Mouse (Mus musculus): ENCODE measurements around the gene Pkn3. TPM values are rescaled to one million over a fixed set of nuclear protein-coding genes. Genes with fewer than 3 reads are reported as not detected.

The Pkn3 gene
- total RNA-seq, 1 experiment from 2014 or later: 0.38 TPM

GRCm38 (mm10) chr2:30061215-30062166 is 16.0 kb upstream of the Pkn3 start:
- ATAC-seq (replicated peaks; ENCODE audit: insufficient number of reproducible peaks, low FRiP score, low TSS enrichment, poor library complexity, severe bottlenecking): no peak

GRCm38 (mm10) chr2:30062249-30063093 is 15.0 kb upstream of the Pkn3 start:
- 0 out of 2 replicates have a peak, but pooled peaks have one; percentile 18 for ATAC-seq (replicated peaks; ENCODE audit: insufficient number of reproducible peaks, low FRiP score, low TSS enrichment, poor library complexity, severe bottlenecking)

GRCm38 (mm10) chr2:30063235-30063634 is 14.2 kb upstream of the Pkn3 start:
- no peak for ATAC-seq (replicated peaks; ENCODE audit: insufficient number of reproducible peaks, low FRiP score, low TSS enrichment, poor library complexity, severe bottlenecking)

GRCm38 (mm10) chr2:30063791-30064190 is 13.7 kb upstream of the Pkn3 start:
- ATAC-seq (replicated peaks; ENCODE audit: insufficient number of reproducible peaks, low FRiP score, low TSS enrichment, poor library complexity, severe bottlenecking): no peak

- ATAC-seq (replicated peaks; ENCODE audit: insufficient number of reproducible peaks, low FRiP score, low TSS enrichment, poor library complexity, severe bottlenecking): no peak
Observed at GRCm38 (mm10) chr2:30064298-30064697, 13.2 kb upstream of the Pkn3 start.

GRCm38 (mm10) chr2:30066046-30066901 is 11.2 kb upstream of the Pkn3 start:
- ATAC-seq (replicated peaks; ENCODE audit: insufficient number of reproducible peaks, low FRiP score, low TSS enrichment, poor library complexity, severe bottlenecking): peak; percentile 58

GRCm38 (mm10) chr2:30067031-30067888 is 10.2 kb upstream of the Pkn3 start:
- no peak for ATAC-seq (replicated peaks; ENCODE audit: insufficient number of reproducible peaks, low FRiP score, low TSS enrichment, poor library complexity, severe bottlenecking)

- no peak for ATAC-seq (replicated peaks; ENCODE audit: insufficient number of reproducible peaks, low FRiP score, low TSS enrichment, poor library complexity, severe bottlenecking)
Observed at GRCm38 (mm10) chr2:30067962-30068361, 9.5 kb upstream of the Pkn3 start.

GRCm38 (mm10) chr2:30072875-30073274 is 4.6 kb upstream of the Pkn3 start:
- ATAC-seq (replicated peaks; ENCODE audit: insufficient number of reproducible peaks, low FRiP score, low TSS enrichment, poor library complexity, severe bottlenecking): no peak

- no peak for ATAC-seq (replicated peaks; ENCODE audit: insufficient number of reproducible peaks, low FRiP score, low TSS enrichment, poor library complexity, severe bottlenecking)
Observed at GRCm38 (mm10) chr2:30073285-30073684, 4.2 kb upstream of the Pkn3 start.

- no peak for ATAC-seq (replicated peaks; ENCODE audit: insufficient number of reproducible peaks, low FRiP score, low TSS enrichment, poor library complexity, severe bottlenecking)
Observed at GRCm38 (mm10) chr2:30075625-30076024, 1.9 kb upstream of the Pkn3 start.

- no peak for ATAC-seq (replicated peaks; ENCODE audit: insufficient number of reproducible peaks, low FRiP score, low TSS enrichment, poor library complexity, severe bottlenecking)
Observed at GRCm38 (mm10) chr2:30076439-30076838, 1.0 kb upstream of the Pkn3 start.

GRCm38 (mm10) chr2:30076959-30077358 is 525 bp upstream of the Pkn3 start:
- ATAC-seq (replicated peaks; ENCODE audit: insufficient number of reproducible peaks, low FRiP score, low TSS enrichment, poor library complexity, severe bottlenecking): no peak

- ATAC-seq (replicated peaks; ENCODE audit: insufficient number of reproducible peaks, low FRiP score, low TSS enrichment, poor library complexity, severe bottlenecking): no peak
Observed at GRCm38 (mm10) chr2:30078349-30078712, 847 bp downstream of the Pkn3 start.

- no peak for ATAC-seq (replicated peaks; ENCODE audit: insufficient number of reproducible peaks, low FRiP score, low TSS enrichment, poor library complexity, severe bottlenecking)
Observed at GRCm38 (mm10) chr2:30078760-30079159, 1.3 kb downstream of the Pkn3 start.

- ATAC-seq (replicated peaks; ENCODE audit: insufficient number of reproducible peaks, low FRiP score, low TSS enrichment, poor library complexity, severe bottlenecking): no peak
Observed at GRCm38 (mm10) chr2:30080181-30080800, 2.8 kb downstream of the Pkn3 start.

- ATAC-seq (replicated peaks; ENCODE audit: insufficient number of reproducible peaks, low FRiP score, low TSS enrichment, poor library complexity, severe bottlenecking): peak; percentile 82
Observed at GRCm38 (mm10) chr2:30084113-30084512, 6.6 kb downstream of the Pkn3 start.
